Mouse (Mus musculus) A20 (cell line): ENCODE results near the gene Lyrm9.
"Not testable (repeated sequence)": the region's sequence is repeated elsewhere in the genome, so short reads cannot be mapped to it uniquely, and the experiment has no call there.

Experiments used
- DNase-seq: peaks from one replicate; pipeline ENCODE4 v3.0.0-alpha.2; 2011; ENCODE audit warnings: low read depth, low spot score

The Lyrm9 gene

DNA sequence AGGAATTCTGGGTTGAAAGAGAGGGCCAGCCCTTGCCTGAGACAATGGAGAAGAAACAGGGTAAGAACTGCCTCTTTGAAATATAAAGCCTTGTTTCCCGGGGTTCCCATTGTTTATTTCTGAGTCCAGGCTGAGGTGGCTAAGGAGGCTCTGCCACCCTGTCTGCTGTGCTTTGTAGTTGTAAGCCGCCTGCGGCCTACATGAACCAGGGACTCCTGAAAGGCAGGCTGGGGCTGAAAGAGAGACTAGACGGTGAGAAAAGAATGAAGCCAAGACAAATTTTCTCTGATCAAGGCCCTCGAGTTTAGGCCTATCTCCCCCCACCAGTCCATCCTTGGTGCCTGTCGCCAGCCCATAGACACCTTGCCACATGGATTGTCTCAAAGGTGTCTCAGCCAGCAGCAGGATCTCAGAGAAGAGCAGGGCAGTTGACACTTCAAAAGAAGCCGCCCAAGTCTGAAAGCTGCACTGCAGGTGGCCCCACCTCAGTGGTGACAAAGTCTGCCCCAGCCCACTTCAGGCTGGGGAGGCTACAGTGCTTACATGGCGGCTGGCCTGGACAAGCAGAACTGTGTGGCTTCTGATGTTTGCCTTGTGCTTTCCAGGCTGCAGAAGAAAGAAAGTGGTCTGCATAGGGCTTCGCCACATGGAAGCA is 25.0 kb downstream of the Lyrm9 start:
- no peak for DNase-seq

DNA sequence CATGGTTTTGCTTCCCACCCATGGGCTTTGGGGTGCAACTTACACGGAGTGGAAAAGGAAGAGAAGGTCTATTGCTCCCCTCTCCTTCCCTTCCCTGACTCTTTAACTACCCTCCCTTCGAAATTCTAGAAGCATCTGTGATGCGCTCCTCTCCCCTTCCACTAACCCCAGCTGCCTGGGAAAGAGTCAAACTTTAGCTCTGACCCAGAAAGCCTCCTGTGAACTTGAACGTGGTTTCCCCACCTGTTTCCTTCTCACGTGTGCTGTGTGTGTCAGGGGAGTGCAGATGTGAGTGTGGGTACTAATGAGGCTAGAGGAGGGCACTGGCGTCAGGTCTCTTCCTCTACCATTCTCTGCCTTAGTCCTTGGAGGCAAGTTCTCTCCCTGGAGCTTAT is 25.5 kb downstream of the Lyrm9 start:
- DNase-seq = no peak

DNA sequence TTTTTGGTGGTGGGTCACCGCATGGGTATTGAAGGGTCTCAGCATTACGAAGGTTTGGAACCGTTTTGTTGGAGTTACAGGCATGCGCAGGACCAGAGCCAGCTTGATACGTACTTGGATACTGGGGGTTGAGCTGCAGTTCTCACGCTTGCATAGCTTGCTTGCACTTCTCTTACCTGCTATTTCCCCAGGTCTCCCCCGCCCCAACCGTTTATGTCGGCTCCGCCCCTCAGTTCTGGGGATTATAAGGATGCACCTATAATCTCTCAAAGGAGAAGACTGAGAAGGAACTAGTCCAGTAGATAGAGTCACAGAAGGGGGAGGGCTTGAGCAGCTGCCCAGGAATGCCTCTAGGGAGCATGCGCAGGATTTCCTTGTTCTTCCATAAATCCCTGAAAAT is 26.1 kb downstream of the Lyrm9 start:
- no peak for DNase-seq

DNA sequence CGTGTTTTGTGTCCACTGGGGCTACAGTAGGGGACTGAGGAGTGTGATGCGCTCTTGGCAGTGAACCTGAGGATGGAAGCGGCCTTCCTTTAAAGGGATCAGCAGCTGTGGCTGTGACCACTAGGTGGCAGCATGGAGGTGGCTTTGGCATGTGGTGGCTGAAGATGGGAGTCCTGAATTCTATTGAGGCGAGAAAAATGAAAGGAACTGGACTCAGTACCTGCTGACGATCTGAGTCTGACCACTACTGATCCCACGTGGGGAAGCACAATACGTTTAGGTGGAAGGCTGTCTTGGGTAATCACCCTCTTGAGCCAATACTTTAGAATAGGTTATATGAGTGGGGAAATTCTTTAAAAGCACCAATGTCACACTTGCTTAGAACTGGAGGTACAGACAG is 29.9 kb downstream of the Lyrm9 start:
- peak; percentile 80 for DNase-seq

DNA sequence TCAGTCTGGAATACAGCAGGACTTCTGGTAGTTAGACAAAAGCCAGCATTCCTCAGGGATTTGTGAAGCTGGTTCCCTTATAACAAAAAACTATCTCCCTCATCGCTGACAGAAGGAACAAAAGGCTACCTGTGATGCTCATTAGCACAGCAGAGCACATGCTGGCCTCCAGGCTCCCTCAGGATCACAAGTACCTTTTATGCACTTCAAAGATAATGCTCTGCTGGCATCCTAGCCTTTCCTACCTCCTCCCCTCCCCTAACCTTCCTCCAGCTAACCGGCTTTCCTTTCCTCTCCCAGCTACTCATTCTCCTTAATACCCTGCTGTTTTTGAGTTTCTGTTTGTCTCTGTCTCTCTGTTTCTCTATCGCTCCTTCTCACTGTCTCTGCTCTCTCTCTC is 31.2 kb downstream of the Lyrm9 start:
- DNase-seq = no peak

DNA sequence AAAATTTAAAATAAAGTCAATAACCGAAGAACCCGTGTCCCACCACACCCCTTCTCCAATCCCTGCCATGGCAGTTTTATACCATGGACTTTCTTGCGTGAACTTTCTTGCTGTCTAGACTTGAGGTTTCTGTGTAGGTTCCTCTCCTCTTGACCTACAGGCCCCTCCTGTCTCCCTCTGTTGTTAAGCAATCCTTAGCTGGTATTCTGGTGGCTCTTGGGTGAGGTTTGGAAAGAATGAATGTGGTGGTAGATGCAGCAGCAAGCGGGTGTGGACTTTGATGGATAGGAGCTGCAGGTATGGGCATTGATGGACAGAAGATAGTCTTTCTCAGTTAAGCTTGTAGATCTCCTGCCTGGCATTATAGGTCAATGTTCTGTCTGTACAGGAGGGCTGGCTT is 37.5 kb downstream of the Lyrm9 start:
- DNase-seq = no peak

DNA sequence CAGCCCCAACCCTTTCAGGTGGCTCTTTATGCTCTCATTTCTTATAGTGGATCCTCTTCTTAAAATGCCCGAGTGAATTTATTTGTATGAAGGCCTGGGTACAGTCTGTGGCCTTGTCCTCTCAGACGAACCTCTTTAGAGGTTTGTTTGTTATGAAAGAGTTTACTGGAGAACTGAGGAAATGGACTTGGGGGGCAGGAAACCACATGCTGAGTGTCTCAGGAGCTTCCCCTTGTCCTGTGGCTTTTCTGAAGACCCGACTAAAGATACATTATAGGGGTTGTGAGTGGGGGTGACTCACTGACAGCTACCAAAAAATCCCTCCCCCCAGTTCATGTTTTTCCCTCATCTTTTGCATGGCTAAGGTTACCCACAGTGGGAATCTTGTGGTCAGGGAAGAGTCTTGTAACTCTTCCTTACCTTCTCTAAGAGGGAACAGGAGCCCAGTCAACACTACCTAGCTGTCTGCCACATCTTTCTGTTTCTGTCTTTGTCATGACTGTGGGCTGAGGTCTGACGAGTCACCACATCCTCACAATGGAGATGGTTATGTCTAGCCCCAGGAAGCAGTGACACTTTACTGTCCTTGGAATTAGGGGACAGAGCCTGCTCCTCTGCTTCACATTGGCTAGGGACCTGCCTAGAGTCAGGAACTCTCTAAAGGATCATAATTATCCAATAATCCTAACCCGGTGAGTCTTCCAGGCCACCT is 38.3 kb downstream of the Lyrm9 start:
- DNase-seq = no peak

DNA sequence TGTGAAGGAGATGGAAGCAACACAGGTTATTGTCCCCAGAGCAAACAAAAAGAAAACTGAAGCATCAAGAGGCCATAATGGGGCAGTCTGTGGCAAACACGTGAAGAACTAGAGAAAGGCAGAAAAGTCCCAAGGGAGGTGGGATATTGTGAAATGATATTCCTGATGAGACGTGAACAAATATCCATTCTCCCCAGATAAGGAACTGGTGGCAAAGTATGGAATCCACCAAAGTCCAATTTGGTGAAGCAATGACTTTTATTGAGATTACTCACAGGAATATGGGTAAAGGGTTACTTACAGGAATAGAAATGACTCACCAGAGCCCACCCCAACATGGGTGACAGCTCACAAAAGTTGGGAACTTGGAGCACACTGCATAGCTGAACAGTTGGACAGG is 38.9 kb downstream of the Lyrm9 start:
- DNase-seq = no peak

DNA sequence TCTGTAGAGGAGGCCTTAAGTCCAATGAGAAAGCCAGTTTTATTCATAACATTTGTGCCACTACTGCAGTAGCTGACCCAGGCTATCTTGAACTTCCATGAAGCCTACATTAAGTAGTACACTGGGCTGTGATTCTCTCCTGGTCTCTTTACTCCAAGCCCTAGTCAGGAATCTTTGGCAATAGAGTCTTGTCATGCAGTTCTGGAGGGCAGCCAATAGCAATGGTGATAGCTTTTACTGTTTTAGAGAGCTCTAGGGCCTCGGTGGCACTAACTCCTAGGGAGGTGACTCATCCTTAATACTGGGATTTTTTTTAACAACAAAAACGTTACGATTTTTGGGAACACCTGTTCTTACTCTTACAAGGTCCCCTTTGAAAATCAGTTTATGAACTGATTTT is 40.1 kb downstream of the Lyrm9 start:
- DNase-seq = no peak

DNA sequence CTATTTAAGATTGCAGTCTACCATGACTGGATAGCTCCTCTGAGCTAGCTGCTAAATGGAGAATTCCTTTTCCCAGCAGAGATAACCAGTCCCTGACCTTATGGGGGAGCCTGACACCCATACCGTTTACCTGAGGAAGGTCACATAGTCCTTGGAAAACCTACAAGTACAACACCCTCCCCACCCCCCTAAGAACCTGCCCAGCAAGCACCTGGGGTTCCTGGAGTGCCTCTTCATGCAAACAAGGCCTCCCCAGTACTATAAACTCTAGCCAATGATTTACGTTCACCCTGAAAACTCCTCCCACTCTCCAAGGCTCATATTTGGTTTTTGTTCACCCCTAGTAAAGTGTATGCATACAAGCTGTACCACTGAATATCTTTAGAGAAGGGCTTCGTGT is 41.3 kb downstream of the Lyrm9 start:
- DNase-seq = no peak

DNA sequence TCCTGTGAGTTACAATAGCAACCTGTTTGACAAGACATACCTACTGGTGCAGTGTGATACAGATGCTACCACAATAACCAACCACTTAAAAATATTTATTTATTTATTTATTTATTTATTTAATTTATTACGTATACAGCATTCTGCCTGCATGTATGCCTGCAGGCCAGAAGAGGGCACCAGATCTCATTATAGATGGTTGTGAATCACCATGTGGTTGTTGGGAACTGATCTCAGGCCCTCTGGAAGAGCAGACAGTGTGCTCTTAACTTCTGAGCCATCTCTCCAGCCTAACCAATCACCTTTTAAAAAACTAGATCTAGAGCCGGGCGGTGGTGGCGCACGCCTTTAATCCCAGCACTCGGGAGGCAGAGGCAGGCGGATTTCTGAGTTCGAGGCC is 42.8 kb downstream of the Lyrm9 start:
- not testable (repeated sequence) for DNase-seq

DNA sequence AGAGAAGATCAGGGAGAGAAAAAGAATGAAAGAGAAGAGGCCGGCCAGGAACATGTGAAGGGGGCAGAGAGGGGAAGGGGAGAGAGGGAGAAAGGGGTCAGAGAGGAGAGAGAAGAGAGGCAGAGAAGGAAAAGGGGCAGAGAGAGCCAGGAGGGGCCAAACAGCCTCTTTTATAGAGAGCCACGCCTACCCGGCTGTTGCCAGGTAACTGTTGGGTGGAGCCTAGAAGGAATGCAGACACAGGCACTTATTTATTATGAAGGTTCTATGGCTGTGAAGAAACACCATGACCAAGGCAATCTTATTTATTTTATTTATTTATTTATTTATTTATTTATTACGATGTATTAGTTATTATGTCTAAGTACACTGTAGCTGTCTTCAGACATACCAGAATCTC is 44.5 kb downstream of the Lyrm9 start:
- no peak for DNase-seq

DNA sequence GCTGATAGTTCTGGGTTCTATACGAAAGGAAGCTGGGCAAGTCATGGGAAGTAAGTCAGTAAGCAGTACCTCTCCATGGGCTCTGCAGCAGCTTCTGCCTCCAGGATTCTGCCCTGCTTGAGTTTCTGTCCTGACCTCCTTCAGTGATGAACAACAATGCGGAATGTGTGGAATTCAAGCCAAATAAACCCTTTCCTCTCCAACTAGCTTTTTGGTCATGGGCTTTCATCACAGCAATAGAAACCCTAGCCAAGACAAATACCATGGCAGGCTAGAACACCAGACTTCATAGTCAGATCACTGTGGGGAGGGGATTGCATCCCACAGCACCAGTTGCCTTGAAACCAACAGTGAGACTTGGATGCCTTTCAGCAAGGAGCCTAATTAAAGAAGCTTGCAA is 46.4 kb downstream of the Lyrm9 start:
- no peak for DNase-seq

DNA sequence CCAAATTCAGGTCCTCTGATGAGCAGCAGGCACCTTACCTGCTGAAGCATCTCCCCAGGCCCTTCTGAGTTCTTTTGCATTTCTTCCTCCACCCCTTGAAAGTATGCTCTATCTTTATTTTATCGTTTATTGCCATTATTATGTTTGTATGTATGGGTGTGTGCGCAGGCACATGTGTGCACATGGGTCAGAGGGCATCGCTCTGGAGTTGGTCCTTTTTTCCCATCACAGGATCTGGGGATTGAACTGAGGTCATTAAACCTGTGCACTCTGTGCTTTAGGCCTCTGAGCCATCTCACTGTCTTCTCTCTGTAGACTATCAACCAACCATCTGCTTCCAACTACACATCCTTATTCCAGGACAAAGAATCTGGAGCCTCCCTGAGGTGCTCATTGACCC is 53.3 kb downstream of the Lyrm9 start:
- no peak for DNase-seq

DNA sequence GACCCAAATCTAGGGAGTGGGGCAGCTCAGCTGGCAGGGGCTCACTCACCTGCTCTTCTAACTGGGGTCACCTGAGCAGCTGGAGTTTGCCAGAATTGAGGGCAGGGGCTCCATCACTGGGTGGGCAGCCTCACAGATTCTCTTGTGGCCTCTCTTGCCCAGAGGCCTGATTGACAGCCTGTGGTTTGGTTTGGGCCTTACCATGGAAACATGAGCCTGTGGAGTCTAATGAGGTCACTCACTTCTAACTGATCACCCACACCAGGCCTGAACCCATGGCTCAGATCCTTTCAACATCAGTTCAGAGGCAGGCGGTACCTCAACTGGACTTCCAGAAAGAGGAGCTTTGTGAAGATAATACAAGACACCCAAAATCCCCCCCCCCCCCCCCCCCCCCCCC is 60.3 kb downstream of the Lyrm9 start:
- no peak for DNase-seq

DNA sequence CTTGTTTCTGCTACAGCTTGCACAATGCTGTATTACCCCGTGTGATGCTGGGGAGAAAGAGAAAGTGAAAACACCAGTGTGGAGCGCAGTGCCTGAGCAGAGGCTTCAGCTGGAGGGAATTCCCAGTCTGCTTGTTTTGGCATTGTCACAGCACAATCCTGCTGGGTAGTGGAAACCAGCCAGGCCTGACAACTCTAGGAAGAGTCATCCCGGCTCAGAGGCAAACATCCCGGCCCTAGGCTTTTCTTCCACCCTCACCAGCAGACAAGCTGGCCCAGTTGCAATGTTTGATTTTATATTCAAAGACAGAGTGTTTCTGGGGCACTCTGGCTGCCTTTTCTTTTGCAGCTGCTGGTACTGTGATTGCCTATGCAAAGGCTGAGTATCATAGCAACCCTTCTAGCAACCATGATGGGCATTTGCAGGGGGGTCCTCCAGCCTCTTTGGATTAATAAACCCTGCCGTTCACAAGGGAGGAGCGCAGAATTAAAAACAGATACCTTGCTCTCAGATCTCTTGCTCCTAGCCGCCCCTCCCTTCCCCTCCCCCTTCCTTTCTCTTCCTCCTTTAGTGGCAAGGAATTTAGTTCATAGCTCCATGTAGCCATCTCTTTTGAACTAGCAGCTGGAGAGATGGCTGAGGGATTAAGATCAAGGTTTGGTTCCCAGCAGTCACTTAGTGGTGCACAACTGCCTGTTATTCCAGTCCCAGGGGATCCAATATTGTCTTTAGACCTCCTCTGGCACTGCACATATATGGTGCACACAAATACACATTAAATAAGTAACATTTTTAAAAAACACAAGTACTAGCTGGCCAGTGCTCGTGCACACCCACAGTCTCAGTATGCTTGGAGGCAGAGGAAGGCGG is 61.0 kb downstream of the Lyrm9 start:
- peak; percentile 70 for DNase-seq

DNA sequence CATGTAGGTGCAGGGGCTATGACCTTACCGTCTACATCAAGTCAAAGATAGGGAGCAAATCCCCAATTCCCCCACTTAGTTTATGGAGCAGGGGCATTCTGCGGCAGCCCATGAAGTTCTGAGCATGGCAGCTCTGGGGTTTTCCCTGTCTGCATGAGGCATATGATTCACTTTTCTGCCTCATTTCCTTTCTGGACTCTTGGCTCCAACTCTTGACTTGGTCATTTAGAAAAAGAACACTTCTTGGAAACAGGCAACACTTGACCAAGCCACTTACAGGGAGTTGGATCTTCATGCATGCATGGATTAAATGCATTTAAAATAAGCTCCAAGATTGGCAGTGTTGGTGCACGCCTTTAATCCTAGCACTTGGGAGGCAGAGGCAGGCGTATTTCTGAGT is 62.8 kb downstream of the Lyrm9 start:
- DNase-seq = no peak
